Mouse (Mus musculus) kidney, adult 10 weeks (tissue): ENCODE results near the gene Borcs6. TPM values are rescaled to one million over a fixed set of nuclear protein-coding genes. Genes with fewer than 3 reads are reported as not detected.

ENCODE experiments used
- polyA plus RNA-seq: library from polyadenylated mRNA; stranded (reverse); fragments of 350-450 nt; fragmentation: Illumina TruSeq; extraction: RNeasy Lipid Tissue Mini Kit (QIAGEN cat#74804); gene quantifications from one replicate; pipeline ENCODE4 v1.2.3, GENCODE M21; 2014; ENCODE audit warnings: low read depth, low replicate concordance

Gene Borcs6
- polyA plus RNA-seq, result 2.9 TPM

GRCm38 (mm10) chr11:69059357-69059974 lies at the start of gene Borcs6:
Gene Borcs6 (plus strand): TSS chr11:69059717.

GRCm38 (mm10) chr11:69015644-69016441 lies 43.7 kb upstream of the Borcs6 start, which contains the start of gene Ctc1:
Gene Ctc1 (plus strand): TSS chr11:69015911.

GRCm38 (mm10) chr11:69045531-69046394 lies 13.8 kb upstream of the Borcs6 start, which contains the start of gene Aurkb:
Gene Aurkb (plus strand): TSS chr11:69045647.

GRCm38 (mm10) chr11:69070590-69071222 lies 11.2 kb downstream of the Borcs6 start, which contains the start of gene Tmem107:
Gene Tmem107 (plus strand): TSS chr11:69070806.

GRCm38 (mm10) chr11:69088103-69088855 lies 28.8 kb downstream of the Borcs6 start, which contains the start of gene Vamp2:
Gene Vamp2 (plus strand): TSS chr11:69088490.

GRCm38 (mm10) chr11:69094697-69095429 lies 35.3 kb downstream of the Borcs6 start, which contains the start of gene Per1:
Gene Per1 (plus strand): TSS chr11:69095217.

Other genes starting within 250 kb of the Borcs6 start
- gene Ndel1, start 187.9 kb upstream of the Borcs6 start, polyA plus RNA-seq, result 251 TPM
- not detected for gene Rnf222, start 171.2 kb upstream of the Borcs6 start, polyA plus RNA-seq
- 170 TPM for gene Rpl26, start 158.1 kb upstream of the Borcs6 start, polyA plus RNA-seq
- gene Odf4, start 132.6 kb upstream of the Borcs6 start, polyA plus RNA-seq, result 0.65 TPM
- 3.4 TPM for gene Arhgef15, start 102.2 kb upstream of the Borcs6 start, polyA plus RNA-seq
- gene Slc25a35, start 91.6 kb upstream of the Borcs6 start, polyA plus RNA-seq, result 21.4 TPM
- 11.7 TPM for gene Rangrf, start 84.5 kb upstream of the Borcs6 start, polyA plus RNA-seq
- 7.2 TPM for gene Pfas, start 51.3 kb upstream of the Borcs6 start, polyA plus RNA-seq
- 3.9 TPM for gene Ctc1, start 43.8 kb upstream of the Borcs6 start, polyA plus RNA-seq
- 0.24 TPM for gene Aurkb, start 14.1 kb upstream of the Borcs6 start, polyA plus RNA-seq
- 3.8 TPM for gene Tmem107, start 11.1 kb downstream of the Borcs6 start, polyA plus RNA-seq
- 62.6 TPM for gene Vamp2, start 28.8 kb downstream of the Borcs6 start, polyA plus RNA-seq
- gene Per1, start 35.5 kb downstream of the Borcs6 start, polyA plus RNA-seq, result 0.24 TPM
- not detected for gene Hes7, start 60.7 kb downstream of the Borcs6 start, polyA plus RNA-seq
- gene 9130213A22Rik, start 62.9 kb downstream of the Borcs6 start, polyA plus RNA-seq, result not detected
- not detected for gene Aloxe3, start 66.2 kb downstream of the Borcs6 start, polyA plus RNA-seq
- gene Alox12b, start 97.3 kb downstream of the Borcs6 start, polyA plus RNA-seq, result not detected
- gene Alox8, start 138.1 kb downstream of the Borcs6 start, polyA plus RNA-seq, result not detected
- not detected for gene Gucy2e, start 177.3 kb downstream of the Borcs6 start, polyA plus RNA-seq